Mouse (Mus musculus): Measurements from ENCODE around the gene Ikzf3.

The Ikzf3 gene

GRCm38 (mm10) chr11:98545711-98546231 is at the start of gene Ikzf3:
TSS of gene Ikzf3 (minus strand) at chr11:98546031.
- peak in 1 of 2 experiments; percentile 39 for DNase-seq

- DNase-seq: no peak
Observed at GRCm38 (mm10) chr11:98595473-98595872, 49.6 kb upstream of the Ikzf3 start.

GRCm38 (mm10) chr11:98595021-98595420 is 49.2 kb upstream of the Ikzf3 start:
- no peak for DNase-seq

- DNase-seq: peak; percentile 57 to 61
Observed at GRCm38 (mm10) chr11:98590548-98591445, 45.0 kb upstream of the Ikzf3 start.

GRCm38 (mm10) chr11:98589306-98589705 is 43.5 kb upstream of the Ikzf3 start:
- no peak for DNase-seq

GRCm38 (mm10) chr11:98588833-98589281 is 43.0 kb upstream of the Ikzf3 start:
- DNase-seq: no peak

- DNase-seq: peak; percentile 37 to 43
Observed at GRCm38 (mm10) chr11:98587684-98588546, 42.1 kb upstream of the Ikzf3 start.

GRCm38 (mm10) chr11:98586892-98587563 is 41.2 kb upstream of the Ikzf3 start, which contains the start of gene Ormdl3:
TSS of gene Ormdl3 (minus strand) at chr11:98587368.
- peak; percentile 98 to 99 for DNase-seq

- no peak for DNase-seq
Observed at GRCm38 (mm10) chr11:98586087-98586891, 40.5 kb upstream of the Ikzf3 start.

- DNase-seq: no peak
Observed at GRCm38 (mm10) chr11:98584629-98585177, 38.9 kb upstream of the Ikzf3 start.

- no peak for DNase-seq
Observed at GRCm38 (mm10) chr11:98584146-98584545, 38.3 kb upstream of the Ikzf3 start.

- DNase-seq: no peak
Observed at GRCm38 (mm10) chr11:98583571-98583970, 37.7 kb upstream of the Ikzf3 start.

- no peak for DNase-seq
Observed at GRCm38 (mm10) chr11:98583265-98583552, 37.4 kb upstream of the Ikzf3 start.

- DNase-seq: no peak
Observed at GRCm38 (mm10) chr11:98582551-98583264, 36.9 kb upstream of the Ikzf3 start.

- DNase-seq: no peak
Observed at GRCm38 (mm10) chr11:98582030-98582388, 36.2 kb upstream of the Ikzf3 start.

- DNase-seq: no peak
Observed at GRCm38 (mm10) chr11:98581286-98582029, 35.6 kb upstream of the Ikzf3 start.

- no peak for DNase-seq
Observed at GRCm38 (mm10) chr11:98580301-98581121, 34.7 kb upstream of the Ikzf3 start.

GRCm38 (mm10) chr11:98577776-98578175 is 31.9 kb upstream of the Ikzf3 start:
- no peak for DNase-seq

- DNase-seq: no peak
Observed at GRCm38 (mm10) chr11:98569461-98569860, 23.6 kb upstream of the Ikzf3 start.
